Mouse (Mus musculus) T-helper 1 cell (primary cell): ENCODE results near the gene Krt15.

Experiments
- in situ Hi-C: fragments of 300-600 bp; cut with MboI, MseI; formaldehyde crosslinking; loops from one replicate; pipeline ENCODE4 v1.15.1; 2025; ENCODE audit warnings: high pct_unique_total_duplicates

The Krt15 gene

DNA sequence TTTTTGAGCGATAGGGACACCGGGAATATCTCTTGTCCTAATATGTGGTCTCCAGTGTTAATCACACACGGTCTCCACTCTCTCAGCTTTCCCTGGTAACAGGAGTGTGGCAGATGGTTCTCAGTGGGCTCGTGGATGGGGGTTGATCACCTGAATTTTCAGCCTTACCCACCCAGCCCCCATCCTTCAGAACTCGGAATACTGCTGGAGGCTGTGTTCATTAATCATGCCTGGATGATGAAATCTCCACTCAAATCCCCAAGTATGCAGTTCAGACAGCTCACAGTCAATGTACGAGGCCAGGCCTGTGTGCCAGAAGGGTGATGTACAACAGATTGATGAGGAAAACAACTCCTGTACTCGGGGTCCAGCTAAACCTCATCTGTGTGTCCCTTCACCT is 10.8 kb downstream of the Krt15 start:
- in situ Hi-C loops = no loop called here

DNA sequence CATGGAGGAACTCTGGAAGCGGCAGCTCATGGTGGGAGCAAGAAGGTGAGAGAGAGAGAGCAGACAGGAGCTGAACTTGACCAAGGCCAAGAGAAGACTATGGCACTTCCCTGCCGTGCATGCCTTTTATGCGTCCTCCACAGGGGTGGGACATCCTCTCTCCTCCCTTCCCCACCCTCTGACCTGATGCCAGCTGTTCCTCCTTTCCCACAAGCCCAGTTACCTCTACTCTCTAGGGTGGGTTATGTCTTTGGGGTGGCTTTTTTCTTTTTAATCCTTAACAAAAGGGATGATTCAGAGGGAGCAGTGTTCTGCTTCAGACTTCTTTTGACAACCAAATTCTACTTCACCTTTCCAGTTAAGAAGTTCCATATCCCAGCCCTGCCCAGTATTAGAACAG is 14.3 kb downstream of the Krt15 start, which contains the start of gene Krt13:
Gene Krt13 (minus strand): TSS at position 101 of the 400 bp plus-strand sequence.
- in situ Hi-C loops = no loop called here

- in situ Hi-C loops = no loop called here
Measured at GRCm38 (mm10) chr11:100120331-100120730, 15.4 kb downstream of the Krt15 start.

GRCm38 (mm10) chr11:100113742-100114029 is 22.0 kb downstream of the Krt15 start:
- in situ Hi-C loops = no loop called here

GRCm38 (mm10) chr11:100112935-100113741 is 22.6 kb downstream of the Krt15 start:
- in situ Hi-C loops = no loop called here

GRCm38 (mm10) chr11:100105576-100106122 is 30.1 kb downstream of the Krt15 start, which contains the start of gene Krt36:
Gene Krt36, minus strand, starts transcription at chr11:100105626.
- in situ Hi-C loops = no loop called here

DNA sequence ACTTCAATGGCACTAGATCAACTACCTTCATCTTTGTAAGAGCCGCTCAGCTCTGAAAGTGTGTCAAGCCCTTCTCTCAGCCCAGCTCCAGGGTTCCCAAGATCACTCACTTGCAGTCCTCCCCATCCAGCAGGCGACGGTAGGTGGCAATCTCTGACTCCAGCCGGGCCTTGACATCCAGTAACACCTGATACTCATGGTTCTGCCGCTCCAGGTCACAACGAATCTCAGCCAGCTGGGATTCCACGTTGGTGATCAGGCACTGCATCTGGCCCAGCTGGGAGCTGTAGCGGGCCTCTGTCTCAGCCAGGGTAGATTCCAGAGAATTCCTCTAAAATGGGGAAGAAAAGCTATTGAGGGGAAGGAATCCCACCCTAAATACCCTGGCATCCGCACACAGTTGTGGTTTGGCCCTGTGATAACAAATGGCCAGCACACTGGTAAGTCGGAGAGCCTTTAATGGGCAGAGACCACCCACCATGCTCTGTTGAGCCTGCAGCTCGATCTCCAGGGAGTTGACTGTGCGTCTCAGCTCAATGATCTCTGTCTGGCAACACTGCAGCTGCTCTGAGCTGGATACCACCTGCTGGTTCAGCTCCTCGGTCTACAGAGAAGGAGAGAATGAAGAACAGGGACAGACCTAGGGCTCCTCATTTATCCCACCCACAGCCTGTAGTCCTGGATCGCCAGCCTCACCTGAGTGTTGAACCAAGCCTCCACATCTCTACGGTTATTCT is 32.9 kb downstream of the Krt15 start:
- in situ Hi-C loops = loop anchor here (5.0 kb wide), 1 partner anchor 84 kb away; no protein-coding TSS in a partner anchor

DNA sequence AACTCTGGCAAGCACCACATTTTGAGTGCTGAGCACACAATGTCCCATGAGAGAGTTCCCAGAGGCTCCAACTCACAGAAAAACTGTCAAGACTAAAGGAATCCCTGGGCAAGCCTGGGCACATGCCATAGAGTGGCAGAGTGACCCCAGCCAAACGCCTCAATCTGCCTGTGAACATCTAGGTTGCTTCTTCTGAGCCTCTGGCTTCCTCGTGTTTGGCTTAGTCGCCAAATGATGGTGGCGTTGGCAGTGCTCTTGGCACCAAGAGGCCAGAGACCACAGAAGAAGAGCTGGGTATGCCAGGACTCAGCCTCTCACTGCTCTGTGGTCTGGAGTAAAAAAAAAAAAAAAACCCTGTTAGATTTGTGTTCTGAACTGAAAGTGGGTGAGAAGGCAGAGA is 35.3 kb downstream of the Krt15 start:
- in situ Hi-C loops = loop anchor here (5.0 kb wide), 1 partner anchor 87 kb away; no protein-coding TSS in a partner anchor

DNA sequence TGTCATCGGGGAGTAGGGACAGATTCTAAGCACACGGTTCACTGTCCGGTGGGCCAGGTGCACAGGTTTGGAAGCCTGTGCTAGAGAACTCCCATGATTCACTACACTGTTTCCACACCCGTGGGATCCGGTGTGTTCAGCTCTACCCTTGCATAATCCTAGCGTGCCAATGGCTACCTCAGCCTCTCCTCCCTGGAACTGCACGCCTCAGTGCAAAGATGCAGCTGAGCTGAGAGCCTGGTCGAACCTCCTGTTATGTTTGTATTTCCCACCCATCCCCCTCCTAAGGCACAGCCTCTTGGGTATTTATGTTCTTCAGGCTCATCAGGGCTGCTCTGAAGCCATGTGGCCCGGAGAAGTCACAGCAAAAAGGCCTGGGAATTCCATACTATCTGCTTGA is 37.9 kb downstream of the Krt15 start:
- in situ Hi-C loops = no loop called here

DNA sequence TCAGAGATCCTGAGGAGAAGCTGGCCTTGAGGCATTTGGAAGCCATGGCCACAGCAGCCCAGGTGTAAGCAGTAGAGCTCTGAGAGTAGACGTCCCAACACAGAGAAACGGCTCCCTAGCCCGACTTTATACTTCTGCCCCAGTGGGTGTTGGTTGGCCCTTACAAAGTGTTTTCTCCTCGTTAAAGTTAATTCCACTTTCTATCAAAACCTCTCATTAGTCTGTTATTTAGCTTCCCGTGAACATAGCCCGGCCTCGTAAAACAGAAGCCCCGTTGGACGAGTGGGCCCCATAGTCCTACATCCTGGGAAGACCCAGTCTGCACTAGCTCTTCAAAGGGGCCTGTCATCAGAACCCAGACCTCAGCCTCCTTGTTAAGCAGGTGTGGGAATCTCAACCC is 39.6 kb downstream of the Krt15 start, which contains the start of gene Krt35:
Gene Krt35 (minus strand): TSS at position 101 of the 400 bp plus-strand sequence.
- in situ Hi-C loops = no loop called here

DNA sequence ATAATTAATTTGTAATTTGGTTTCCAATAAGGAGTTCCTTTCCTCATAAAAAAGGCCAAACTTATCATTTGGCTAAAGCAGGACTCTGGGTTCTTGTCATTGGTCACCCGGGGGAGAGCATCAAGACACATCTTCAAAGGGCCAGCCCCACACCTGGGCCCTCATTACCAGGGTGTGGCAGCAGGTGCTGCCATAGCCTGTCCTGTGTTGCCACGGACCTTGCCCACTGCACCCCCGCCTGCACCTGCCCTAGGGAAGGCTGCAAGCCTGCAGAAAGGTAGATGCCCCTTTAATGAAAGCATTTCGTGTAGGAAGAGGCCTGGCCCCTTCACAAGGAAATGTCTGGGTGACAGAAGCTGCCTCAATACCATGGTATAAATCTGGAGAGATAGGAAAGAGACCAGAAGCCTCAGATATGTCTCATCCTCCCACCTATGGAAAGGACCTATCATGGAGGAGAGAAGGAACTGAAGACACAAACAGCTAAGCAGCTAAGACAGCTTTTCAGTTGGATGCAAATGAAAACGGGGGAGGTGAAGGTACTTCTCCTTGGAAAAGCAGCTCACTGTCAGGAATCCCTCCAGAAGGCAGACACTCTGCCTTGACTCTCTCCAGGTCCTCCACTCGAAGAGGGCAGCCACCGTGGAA is 47.2 kb downstream of the Krt15 start:
- in situ Hi-C loops = no loop called here

DNA sequence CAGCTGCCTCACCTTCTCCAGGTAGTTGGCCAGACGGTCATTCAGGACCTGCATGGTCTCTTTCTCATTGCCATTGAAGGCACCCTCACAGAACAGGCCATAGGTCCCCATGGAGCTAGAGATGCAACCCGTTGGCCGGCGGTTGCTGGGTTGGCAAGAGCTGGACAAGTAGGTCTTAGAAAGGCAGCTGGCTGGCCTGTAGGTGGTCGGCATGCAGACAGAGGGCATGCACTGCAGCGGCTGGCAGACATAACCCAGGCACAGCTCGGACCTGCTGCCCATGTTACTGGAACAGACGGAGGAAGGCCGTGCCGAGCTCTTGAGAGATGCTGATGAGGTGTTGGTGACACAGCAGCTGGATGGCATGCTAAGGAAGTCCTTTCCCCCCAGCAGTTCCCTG is 47.9 kb downstream of the Krt15 start, which contains the start of gene Krt32:
Gene Krt32 (minus strand): TSS at position 366 of the 400 bp plus-strand sequence.
- in situ Hi-C loops = no loop called here
